Mouse (Mus musculus) cerebellum, postnatal 10 days (tissue): Measurements from ENCODE around the gene Gm4201.
"Not testable (repeated sequence)": the region's sequence is repeated elsewhere in the genome, so short reads cannot be mapped to it uniquely, and the experiment has no call there.

ENCODE experiments used
- DNase-seq, 2 experiments: peaks; one replicate each; pipeline ENCODE4 v3.0.0; 2021; ENCODE audit warnings: mixed read lengths in 2 of 2

Gm4201 gene

GRCm38 (mm10) chr7:22565243-22565642 is at the start of gene Gm4201:
Gene Gm4201, minus strand, starts transcription at chr7:22565343.
- not testable (repeated sequence) for DNase-seq

DNA sequence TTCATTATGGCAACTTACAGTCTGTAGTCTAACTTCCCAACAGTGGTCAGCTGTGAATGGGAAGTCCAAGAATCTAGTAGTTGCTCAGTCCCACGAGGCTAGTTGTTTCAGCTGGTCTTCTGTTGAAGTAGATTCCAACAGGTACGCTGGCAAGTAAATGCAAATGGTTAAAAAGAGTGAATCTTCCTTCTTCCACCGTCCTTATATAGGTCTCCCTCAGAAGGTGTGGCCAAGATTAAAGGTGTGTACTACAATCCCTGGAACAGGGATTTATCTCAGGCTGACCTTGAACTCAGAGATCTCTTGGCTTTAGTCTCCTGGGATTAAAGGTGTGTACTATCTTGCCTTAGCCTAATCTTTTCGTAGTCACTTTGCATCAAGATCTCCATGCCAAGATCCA is 22.9 kb upstream of the Gm4201 start, which contains the start of gene Gm4565:
Gene Gm4565 (minus strand): TSS at position 101 of the 400 bp plus-strand sequence.
- DNase-seq, result not testable (repeated sequence)

- DNase-seq, result not testable (repeated sequence)
Observed at GRCm38 (mm10) chr7:22534787-22535186, 30.4 kb downstream of the Gm4201 start, which contains the start of gene Gm8677. Gene Gm8677, minus strand, starts transcription at chr7:22534887.

DNA sequence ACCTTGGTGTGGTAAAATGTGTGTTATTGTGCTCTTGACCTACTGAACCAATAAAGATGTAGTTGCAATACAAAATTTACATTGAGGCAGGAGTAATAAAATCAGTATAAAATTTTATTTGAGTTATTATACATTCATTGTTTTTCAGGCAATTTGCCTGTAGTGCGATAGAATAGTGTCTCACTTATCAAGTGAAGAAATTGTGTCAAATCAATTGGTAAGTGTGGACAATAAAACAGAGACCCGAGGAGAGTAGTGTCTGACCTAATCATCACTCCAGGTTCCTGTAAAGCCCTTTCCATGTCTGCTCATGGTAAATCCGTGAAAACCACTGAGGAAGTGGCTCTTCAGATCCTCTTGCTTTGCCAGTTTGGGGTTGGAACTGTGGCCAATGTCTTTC is 42.5 kb downstream of the Gm4201 start, which contains the start of gene Vmn1r152:
Gene Vmn1r152 (plus strand): TSS at position 301 of the 400 bp plus-strand sequence.
- DNase-seq, result not testable (repeated sequence)
